Mouse (Mus musculus): Measurements from ENCODE around the gene Xpo5. TPM values are rescaled to one million over a fixed set of nuclear protein-coding genes. Genes with fewer than 3 reads are reported as not detected.

The Xpo5 gene
- polyA plus RNA-seq, 1 experiment = 4.5 TPM

DNA sequence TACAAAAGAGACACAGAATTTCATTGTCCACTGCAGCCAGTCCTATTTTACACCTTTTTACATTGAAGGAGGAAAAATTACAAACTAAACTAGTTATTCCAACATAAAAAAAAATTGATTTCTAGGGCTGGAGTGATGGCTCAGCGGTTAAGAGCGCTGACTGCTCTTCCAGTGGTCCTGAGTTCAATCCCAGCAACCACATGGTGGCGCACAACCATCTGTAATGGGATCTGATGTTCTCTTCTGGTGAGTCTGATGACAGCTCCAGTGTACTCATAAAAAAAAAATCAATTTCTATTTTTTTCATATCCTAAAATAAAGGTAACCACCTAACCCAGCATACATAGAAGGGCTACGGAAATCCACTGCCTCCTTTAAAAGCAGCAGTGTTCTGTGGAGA, 20.3 kb upstream of the Xpo5 start:
- Histone ChIP-seq H3K27me3 (replicated peaks) (no peaks in the 10 kb centered on the region), H3K9me3 (no peaks in the 10 kb centered on the region), H3K4me1 (peaks cover 51% of the 10 kb centered on the region), H3K4me3 (replicated peaks) (no peak overlapping the region), H3K36me3 (replicated peaks; ENCODE audit: low read length) (peaks cover 88% of the 10 kb centered on the region)
- TF ChIP-seq FLI1 (IDR thresholded peaks at IDR 0.05; ENCODE audit: low read length) (no peak), GATA1 (IDR thresholded peaks at IDR 0.05; ENCODE audit: borderline replicate concordance, low read length) (no peak)

DNA sequence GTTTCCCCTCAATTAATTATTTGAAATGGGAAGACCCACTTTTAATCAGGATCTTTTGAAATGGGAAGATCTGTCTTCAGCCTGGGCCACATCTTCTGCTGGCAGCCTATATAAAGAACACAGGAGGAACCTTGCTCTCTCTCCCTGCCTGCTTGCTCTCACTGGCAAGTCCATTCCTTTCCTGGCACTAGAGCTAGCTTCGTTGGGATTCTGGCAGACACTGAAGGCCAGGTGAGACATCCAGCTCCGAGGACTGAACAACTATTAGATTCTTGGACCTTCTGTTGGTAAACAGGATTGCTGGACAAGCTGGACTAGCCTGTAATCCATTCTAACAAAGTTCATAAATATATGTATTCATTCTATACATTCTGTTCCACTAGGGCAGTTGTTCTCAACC, 13.8 kb upstream of the Xpo5 start:
- Histone ChIP-seq H3K4me3 (replicated peaks) (no peak overlapping the region), H3K9me3 (no peaks in the 10 kb centered on the region), H3K27me3 (replicated peaks) (no peaks in the 10 kb centered on the region), H3K36me3 (replicated peaks; ENCODE audit: low read length) (peaks cover 91% of the 10 kb centered on the region), H3K4me1 (peaks cover 8% of the 10 kb centered on the region)
- no peak for TF ChIP-seq FLI1 (IDR thresholded peaks at IDR 0.05; ENCODE audit: low read length)
- TF ChIP-seq GATA1 (IDR thresholded peaks at IDR 0.05; ENCODE audit: borderline replicate concordance, low read length) = no peak

DNA sequence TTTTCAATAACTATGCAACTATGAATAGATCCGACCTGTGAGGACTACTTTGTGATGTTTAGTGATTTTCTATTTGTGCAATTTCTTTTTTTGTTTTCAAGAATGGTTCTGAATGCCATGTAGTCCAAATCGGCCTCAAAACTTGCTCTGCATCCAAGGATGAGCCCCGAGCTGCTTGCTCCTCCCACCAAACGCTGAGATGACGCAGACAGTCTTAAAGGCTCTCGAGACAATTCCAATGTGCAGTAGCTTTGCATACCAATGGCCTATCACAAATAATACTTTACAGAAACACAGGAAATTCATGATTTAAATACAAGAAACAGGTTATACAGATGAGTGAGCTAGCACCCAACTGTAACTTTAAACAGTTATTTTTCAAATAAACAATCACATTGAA, 1.4 kb upstream of the Xpo5 start:
- H3K4me3 ChIP-seq (replicated peaks) = peak overlapping the region; percentile 99
- TF ChIP-seq GATA1 (IDR thresholded peaks at IDR 0.05; ENCODE audit: borderline replicate concordance, low read length) = no peak
- H3K36me3 ChIP-seq (replicated peaks; ENCODE audit: low read length) = peaks cover 55% of the 10 kb centered on the region
- peaks cover 38% of the 10 kb centered on the region for H3K4me1 ChIP-seq
- H3K27me3 ChIP-seq (replicated peaks) = no peaks in the 10 kb centered on the region
- H3K9me3 ChIP-seq = no peaks in the 10 kb centered on the region

DNA sequence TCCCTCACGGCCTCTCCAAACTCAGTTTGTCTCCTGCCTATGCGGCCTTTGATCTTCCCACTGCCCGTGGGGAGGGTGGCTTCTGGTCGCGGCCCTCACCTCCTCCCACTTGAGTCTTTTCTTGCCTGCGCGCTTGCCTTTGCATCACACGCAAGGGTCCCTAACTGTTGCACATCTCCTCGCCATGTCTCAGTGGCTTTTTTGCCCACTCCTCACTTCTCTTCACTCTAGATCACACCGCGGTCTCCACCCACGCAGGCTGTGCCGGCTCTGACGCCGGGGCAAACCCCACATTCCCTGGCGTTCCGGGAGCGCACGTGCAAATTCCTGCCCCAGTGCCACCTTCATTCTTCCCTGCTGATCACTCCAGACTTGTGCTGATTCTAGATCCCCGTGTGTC, 496 bp downstream of the Xpo5 start:
- Histone ChIP-seq H3K4me3 (replicated peaks) (peak overlapping the region; percentile 99), H3K27me3 (replicated peaks) (no peaks in the 10 kb centered on the region), H3K9me3 (no peaks in the 10 kb centered on the region), H3K4me1 (peaks cover 56% of the 10 kb centered on the region), H3K36me3 (replicated peaks; ENCODE audit: low read length) (peaks cover 55% of the 10 kb centered on the region)
- no peak for TF ChIP-seq GATA1 (IDR thresholded peaks at IDR 0.05; ENCODE audit: borderline replicate concordance, low read length)
- no peak for TF ChIP-seq FLI1 (IDR thresholded peaks at IDR 0.05; ENCODE audit: low read length)

DNA sequence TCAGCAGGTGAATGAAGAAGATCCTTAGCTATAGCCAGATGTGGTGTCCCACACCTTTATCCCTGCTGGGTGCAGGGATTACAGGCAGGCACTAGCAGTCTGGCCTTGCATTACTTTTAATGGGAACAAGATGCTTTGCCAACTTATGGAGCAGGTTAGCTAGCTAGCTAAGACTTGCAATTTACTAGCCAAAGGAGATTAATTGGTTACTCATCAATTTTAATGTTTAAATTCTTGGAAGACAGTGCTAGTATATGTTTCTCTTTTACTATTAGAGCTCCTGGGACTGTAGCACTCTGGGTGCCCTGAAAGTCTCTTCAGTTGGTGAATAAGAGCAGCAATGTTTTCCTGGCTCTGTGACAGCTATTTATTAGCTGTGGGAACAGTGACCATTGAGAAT, 4.1 kb downstream of the Xpo5 start:
- no peak overlapping the region for H3K4me3 ChIP-seq (replicated peaks)
- H3K36me3 ChIP-seq (replicated peaks; ENCODE audit: low read length) = peaks cover 60% of the 10 kb centered on the region
- no peak for TF ChIP-seq GATA1 (IDR thresholded peaks at IDR 0.05; ENCODE audit: borderline replicate concordance, low read length)
- H3K4me1 ChIP-seq = peaks cover 47% of the 10 kb centered on the region
- H3K27me3 ChIP-seq (replicated peaks) = no peaks in the 10 kb centered on the region
- H3K9me3 ChIP-seq = no peaks in the 10 kb centered on the region

DNA sequence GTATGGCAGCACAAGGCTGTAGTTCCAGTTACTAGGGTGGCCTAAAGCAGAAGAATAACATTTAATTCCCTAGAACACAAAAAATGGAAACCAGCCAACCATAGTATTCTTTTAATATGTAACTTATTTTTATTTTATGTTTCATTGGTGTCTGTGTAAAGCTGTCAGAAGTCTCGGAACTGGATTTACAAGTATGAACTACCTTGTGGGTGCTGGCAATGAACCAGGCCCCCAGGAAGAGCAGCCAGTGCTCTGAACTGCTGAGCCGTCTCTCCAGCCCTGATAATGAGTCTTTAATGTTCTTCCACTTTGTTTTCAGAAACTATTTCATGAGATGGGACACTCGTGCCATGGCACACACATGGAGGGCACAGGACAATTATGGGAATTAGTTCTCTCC, 8.0 kb downstream of the Xpo5 start:
- H3K36me3 ChIP-seq (replicated peaks; ENCODE audit: low read length) = peaks cover 88% of the 10 kb centered on the region
- no peaks in the 10 kb centered on the region for H3K27me3 ChIP-seq (replicated peaks)
- TF ChIP-seq GATA1 (IDR thresholded peaks at IDR 0.05; ENCODE audit: borderline replicate concordance, low read length) = no peak
- TF ChIP-seq FLI1 (IDR thresholded peaks at IDR 0.05; ENCODE audit: low read length) = no peak
- H3K4me1 ChIP-seq = peaks cover 59% of the 10 kb centered on the region
- no peaks in the 10 kb centered on the region for H3K9me3 ChIP-seq
- no peak overlapping the region for H3K4me3 ChIP-seq (replicated peaks)

DNA sequence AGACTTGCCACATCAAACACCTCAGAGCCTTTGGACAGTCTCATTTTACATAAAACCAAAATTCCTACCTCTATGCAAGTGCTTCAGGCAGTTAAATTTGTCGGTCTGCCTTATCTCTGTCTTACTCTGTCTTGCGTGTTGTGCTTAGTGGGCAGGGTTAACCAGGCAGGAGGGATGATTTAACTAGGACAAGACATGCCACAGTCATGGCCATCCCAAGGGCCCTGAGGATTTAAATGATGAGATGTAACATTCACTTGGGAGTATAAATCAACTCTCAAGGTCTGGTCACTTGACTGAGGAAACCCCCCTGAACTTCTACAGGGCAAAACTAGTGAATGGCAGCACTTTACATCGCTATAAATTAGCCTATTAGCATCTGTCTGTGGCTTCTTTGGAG, 19.0 kb downstream of the Xpo5 start:
- H3K9me3 ChIP-seq = no peaks in the 10 kb centered on the region
- H3K36me3 ChIP-seq (replicated peaks; ENCODE audit: low read length) = peaks cover 99% of the 10 kb centered on the region
- no peak overlapping the region for H3K4me3 ChIP-seq (replicated peaks)
- no peaks in the 10 kb centered on the region for H3K27me3 ChIP-seq (replicated peaks)
- H3K4me1 ChIP-seq = peaks cover 26% of the 10 kb centered on the region
- TF ChIP-seq GATA1 (IDR thresholded peaks at IDR 0.05; ENCODE audit: borderline replicate concordance, low read length) (no peak), FLI1 (IDR thresholded peaks at IDR 0.05; ENCODE audit: low read length) (no peak)

DNA sequence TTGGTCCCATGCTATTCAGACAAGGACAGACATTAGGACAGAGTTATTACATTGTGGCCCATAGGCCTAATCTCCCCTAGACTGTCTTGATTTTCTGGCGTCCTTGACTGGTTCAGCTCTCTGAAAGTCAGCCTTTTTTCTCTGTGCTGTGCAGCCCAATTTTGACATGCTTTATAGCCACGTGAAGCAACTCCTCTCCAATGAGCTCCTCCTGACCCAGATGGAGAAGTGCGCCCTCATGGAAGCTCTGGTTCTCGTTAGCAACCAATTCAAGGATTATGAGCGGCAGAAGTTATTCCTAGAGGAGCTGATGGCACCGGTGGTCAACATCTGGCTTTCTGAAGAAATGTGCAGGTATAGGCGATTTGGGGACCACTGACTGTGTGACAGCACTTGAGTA, 25.0 kb downstream of the Xpo5 start:
- Histone ChIP-seq H3K4me1 (no peaks in the 10 kb centered on the region), H3K4me3 (replicated peaks) (no peak overlapping the region), H3K27me3 (replicated peaks) (no peaks in the 10 kb centered on the region), H3K9me3 (no peaks in the 10 kb centered on the region), H3K36me3 (replicated peaks; ENCODE audit: low read length) (peaks cover 94% of the 10 kb centered on the region)
- TF ChIP-seq GATA1 (IDR thresholded peaks at IDR 0.05; ENCODE audit: borderline replicate concordance, low read length) = no peak
- TF ChIP-seq FLI1 (IDR thresholded peaks at IDR 0.05; ENCODE audit: low read length) = no peak

DNA sequence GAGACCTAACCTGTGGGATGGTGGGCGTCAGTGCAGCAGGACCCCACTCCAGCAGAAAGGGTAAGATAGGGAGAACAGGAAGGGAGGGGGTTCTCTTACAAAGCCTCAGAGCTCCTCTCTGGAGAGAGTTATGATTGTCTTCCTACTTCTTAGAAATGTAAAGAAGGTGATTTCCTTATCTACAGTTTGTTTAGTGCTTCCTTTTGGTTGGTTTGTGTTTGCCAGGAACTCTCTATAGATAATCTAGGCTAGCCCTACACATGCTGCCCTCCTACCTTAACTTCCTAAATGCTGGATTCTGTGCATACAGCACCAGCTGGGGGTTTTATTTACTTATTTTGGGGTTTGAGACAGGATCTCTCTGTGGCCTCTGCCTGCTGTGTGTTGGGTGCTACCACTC, 33.5 kb downstream of the Xpo5 start:
- Histone ChIP-seq H3K36me3 (replicated peaks; ENCODE audit: low read length) (peaks cover 85% of the 10 kb centered on the region), H3K4me1 (peaks cover 16% of the 10 kb centered on the region), H3K4me3 (replicated peaks) (no peak overlapping the region), H3K9me3 (no peaks in the 10 kb centered on the region), H3K27me3 (replicated peaks) (no peaks in the 10 kb centered on the region)
- TF ChIP-seq FLI1 (IDR thresholded peaks at IDR 0.05; ENCODE audit: low read length) (no peak), GATA1 (IDR thresholded peaks at IDR 0.05; ENCODE audit: borderline replicate concordance, low read length) (no peak)

DNA sequence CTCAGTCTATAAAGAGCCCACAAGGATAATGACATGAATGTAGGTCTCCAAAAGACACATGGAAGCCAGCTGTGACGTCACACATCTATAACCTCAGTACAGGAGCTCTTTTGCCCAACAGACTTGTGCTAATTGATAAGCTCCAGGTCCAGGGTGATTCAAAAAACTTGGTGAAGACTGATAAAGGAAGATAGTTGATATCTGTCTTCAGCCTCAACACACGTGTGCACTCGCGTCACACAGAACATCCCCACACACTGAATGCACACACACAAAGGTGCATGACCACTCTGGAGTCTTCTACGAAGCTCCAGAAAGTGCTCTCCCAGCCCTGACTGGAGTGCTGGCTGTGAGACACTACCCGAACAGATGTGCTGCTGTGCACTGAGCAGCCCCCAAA, 34.5 kb downstream of the Xpo5 start:
- TF ChIP-seq GATA1 (IDR thresholded peaks at IDR 0.05; ENCODE audit: borderline replicate concordance, low read length) (no peak), FLI1 (IDR thresholded peaks at IDR 0.05; ENCODE audit: low read length) (no peak)
- H3K27me3 ChIP-seq (replicated peaks) = no peaks in the 10 kb centered on the region
- peaks cover 22% of the 10 kb centered on the region for H3K4me1 ChIP-seq
- H3K9me3 ChIP-seq = no peaks in the 10 kb centered on the region
- H3K36me3 ChIP-seq (replicated peaks; ENCODE audit: low read length) = peaks cover 88% of the 10 kb centered on the region
- no peak overlapping the region for H3K4me3 ChIP-seq (replicated peaks)

DNA sequence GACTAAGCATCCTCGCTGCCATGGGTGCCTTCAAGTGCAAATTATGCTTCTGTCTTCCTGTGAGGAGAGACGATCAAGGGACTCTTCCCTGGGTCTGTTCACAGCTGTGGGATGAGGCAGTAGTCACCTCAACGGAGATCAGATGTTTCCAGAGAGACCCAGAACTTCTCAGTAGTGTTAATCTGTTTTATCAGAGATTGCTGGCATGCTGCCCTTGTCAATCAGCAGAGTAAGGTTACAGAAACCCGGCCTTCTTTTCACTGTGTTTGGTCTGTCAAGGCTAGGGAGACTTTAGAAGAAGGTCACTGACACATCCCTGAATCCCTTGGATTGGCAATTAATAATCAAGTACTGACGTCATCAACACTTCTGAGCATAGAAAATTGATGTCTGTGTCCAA, 34.9 kb downstream of the Xpo5 start:
- peaks cover 26% of the 10 kb centered on the region for H3K4me1 ChIP-seq
- H3K9me3 ChIP-seq = no peaks in the 10 kb centered on the region
- TF ChIP-seq FLI1 (IDR thresholded peaks at IDR 0.05; ENCODE audit: low read length) (no peak), GATA1 (IDR thresholded peaks at IDR 0.05; ENCODE audit: borderline replicate concordance, low read length) (no peak)
- H3K4me3 ChIP-seq (replicated peaks) = no peak overlapping the region
- H3K27me3 ChIP-seq (replicated peaks) = no peaks in the 10 kb centered on the region
- H3K36me3 ChIP-seq (replicated peaks; ENCODE audit: low read length) = peaks cover 91% of the 10 kb centered on the region

Data from megakaryocyte, embryonic 14.5 days (primary cell).